Mouse (Mus musculus) thymus, adult 2 months (tissue): ENCODE data around the gene Hacd1. TPM values are rescaled to one million over a fixed set of nuclear protein-coding genes. Genes with fewer than 3 reads are reported as not detected.
A peak's percentile ranks its signal among the peaks of the same experiment; 100 is the strongest.

Experiments used
- DNase-seq: peaks from one replicate; pipeline ENCODE4 v3.0.0; 2021
- H3K27ac ChIP-seq: fragments of 200-500 bp; 2 replicates; pipeline ENCODE4 v1.5.1; 2012; ENCODE audit warnings: low read length, control low read depth; ENCODE audit not compliant: control insufficient read depth, insufficient read depth
- H3K27me3 ChIP-seq: fragments of 200-500 bp; 2 replicates; pipeline ENCODE4 v1.6.1; 2012; ENCODE audit warnings: mild to moderate bottlenecking, low read length, moderate library complexity, mixed read lengths; ENCODE audit not compliant: control insufficient read depth, insufficient read depth
- H3K36me3 ChIP-seq: fragments of 200-500 bp; 2 replicates; pipeline ENCODE4 v1.6.1; 2012; ENCODE audit warnings: mild to moderate bottlenecking, low read length, moderate library complexity; ENCODE audit not compliant: control insufficient read depth, insufficient read depth
- H3K4me1 ChIP-seq: fragments of 200-500 bp; replicated peaks from 2 replicates; pipeline ENCODE4 v1.6.1; 2012; ENCODE audit warnings: low read length; ENCODE audit not compliant: control insufficient read depth, insufficient read depth
- H3K4me3 ChIP-seq: fragments of 200-500 bp; 2 replicates; pipeline ENCODE4 v1.5.1; 2012; ENCODE audit warnings: mild to moderate bottlenecking, low read length, control low read depth, moderate library complexity; ENCODE audit not compliant: control insufficient read depth, insufficient read depth
- CTCF ChIP-seq: fragments of 200-500 bp; IDR thresholded peaks from 2 replicates; pipeline ENCODE4 v1.5.1; 2012; ENCODE audit warnings: mild to moderate bottlenecking, control low read depth, low read length, moderate library complexity, borderline replicate concordance; ENCODE audit not compliant: control insufficient read depth, poor library complexity, insufficient read depth; ENCODE audit errors: extremely low read depth
- POLR2A ChIP-seq: fragments of 200-500 bp; IDR thresholded peaks from 2 replicates; pipeline ENCODE4 v1.6.1; 2012; ENCODE audit warnings: mild to moderate bottlenecking, low read length, control low read depth, moderate library complexity; ENCODE audit not compliant: control insufficient read depth, poor library complexity, insufficient read depth; ENCODE audit errors: extremely low read depth
- WGBS: fragments of 180-500 bp; shearing (Covaris S2); methylation state at CpG from one replicate; pipeline ENCODE4 v1.1.7; 2018; 5-methylcytosine and 5-hydroxymethylcytosine counted together
- polyA plus RNA-seq: library from polyadenylated mRNA; depleted of rRNA; stranded (reverse); fragments of >200 nt; gene quantifications from 2 replicates; pipeline ENCODE4 v1.2.3, GENCODE M21; 2012

Hacd1 gene
- polyA plus RNA-seq, 1 experiment: 20.7 TPM

GRCm38 (mm10) chr2:14053618-14054017 lies 2.3 kb downstream of the Hacd1 start:
- peak; percentile 26 for DNase-seq
- Histone ChIP-seq H3K27me3 (no peaks in the 10 kb centered on the region), H3K36me3 (no peaks in the 10 kb centered on the region), H3K27ac (no peak overlapping the region), H3K4me3 (no peak overlapping the region), H3K4me1 (peaks cover 13% of the 10 kb centered on the region)
- 40% methylated on average over 3 of the region's 3 CpGs for WGBS
- no peak for TF ChIP-seq POLR2A
- no peak for TF ChIP-seq CTCF

GRCm38 (mm10) chr2:14048808-14049207 lies 7.1 kb downstream of the Hacd1 start:
- WGBS: 94% methylated on average over 5 of the region's 5 CpGs
- Histone ChIP-seq H3K4me3 (no peak overlapping the region), H3K36me3 (no peaks in the 10 kb centered on the region), H3K27me3 (no peaks in the 10 kb centered on the region), H3K27ac (no peak overlapping the region), H3K4me1 (peaks cover 3% of the 10 kb centered on the region)
- no peak for TF ChIP-seq CTCF
- TF ChIP-seq POLR2A: no peak
- DNase-seq: no peak

- H3K27ac ChIP-seq: no peak overlapping the region
- TF ChIP-seq CTCF: no peak
- no peak for TF ChIP-seq POLR2A
- peak; percentile 63 for DNase-seq
Observed at GRCm38 (mm10) chr2:14048381-14048780, 7.6 kb downstream of the Hacd1 start.

GRCm38 (mm10) chr2:14043577-14044170 lies 12.3 kb downstream of the Hacd1 start:
- H3K4me3 ChIP-seq: no peak overlapping the region
- H3K4me1 ChIP-seq: no peaks in the 10 kb centered on the region
- H3K27me3 ChIP-seq: no peaks in the 10 kb centered on the region
- H3K36me3 ChIP-seq: no peaks in the 10 kb centered on the region
- no peak overlapping the region for H3K27ac ChIP-seq
- TF ChIP-seq CTCF (no peak), POLR2A (no peak)
- DNase-seq: no peak
- WGBS: 93% methylated on average over 9 of the region's 9 CpGs

More at GRCm38 (mm10) chr2:14048381-14048780, 7.6 kb downstream of the Hacd1 start:
- H3K27me3 ChIP-seq: no peaks in the 10 kb centered on the region
- no peaks in the 10 kb centered on the region for H3K36me3 ChIP-seq
- H3K4me3 ChIP-seq: no peak overlapping the region
- H3K4me1 ChIP-seq: no peaks in the 10 kb centered on the region

- no peak for DNase-seq
- no peaks in the 10 kb centered on the region for H3K27me3 ChIP-seq
- 94% methylated on average over 3 of the region's 3 CpGs for WGBS
- H3K4me3 ChIP-seq: no peak overlapping the region
- H3K4me1 ChIP-seq: no peaks in the 10 kb centered on the region
- no peak for TF ChIP-seq CTCF
- TF ChIP-seq POLR2A: no peak
- no peaks in the 10 kb centered on the region for H3K36me3 ChIP-seq
- H3K27ac ChIP-seq: no peak overlapping the region
Observed at GRCm38 (mm10) chr2:14043011-14043410, 12.9 kb downstream of the Hacd1 start.

GRCm38 (mm10) chr2:14041249-14041648 lies 14.7 kb downstream of the Hacd1 start:
- H3K27me3 ChIP-seq: no peaks in the 10 kb centered on the region
- TF ChIP-seq POLR2A (no peak), CTCF (no peak)
- H3K36me3 ChIP-seq: no peaks in the 10 kb centered on the region
- no peak overlapping the region for H3K4me3 ChIP-seq
- 98% methylated on average over 2 of the region's 2 CpGs for WGBS
- no peak for DNase-seq
- no peak overlapping the region for H3K27ac ChIP-seq
- H3K4me1 ChIP-seq: no peaks in the 10 kb centered on the region

GRCm38 (mm10) chr2:14019228-14019627 lies 36.7 kb downstream of the Hacd1 start:
- 94% methylated on average over 1 of the region's 1 CpGs for WGBS

More at GRCm38 (mm10) chr2:14019228-14019627, 36.7 kb downstream of the Hacd1 start:
- TF ChIP-seq POLR2A (no peak), CTCF (no peak)
- Histone ChIP-seq H3K4me3 (no peak overlapping the region), H3K36me3 (no peaks in the 10 kb centered on the region), H3K27me3 (no peaks in the 10 kb centered on the region), H3K27ac (no peak overlapping the region), H3K4me1 (no peaks in the 10 kb centered on the region)
- DNase-seq: no peak
